Mouse (Mus musculus) ES-CJ7 (cell line): ENCODE data around the gene Scd2.
"Not testable (repeated sequence)": the region's sequence is repeated elsewhere in the genome, so short reads cannot be mapped to it uniquely, and the experiment has no call there.

Experiments used
- DNase-seq: peaks from one replicate; pipeline ENCODE4 v3.0.0; 2011; ENCODE audit warnings: low read depth, low spot score

The Scd2 gene

GRCm38 (mm10) chr19:44273711-44274110 lies 19.8 kb upstream of the Scd2 start:
- no peak for DNase-seq

- no peak for DNase-seq
These were observed 19.0 kb upstream of the Scd2 start for GRCm38 (mm10) chr19:44274452-44274851.

- DNase-seq, result no peak
These were observed 18.1 kb upstream of the Scd2 start for GRCm38 (mm10) chr19:44275418-44275817.

GRCm38 (mm10) chr19:44276861-44277260 lies 16.6 kb upstream of the Scd2 start:
- DNase-seq, result no peak

GRCm38 (mm10) chr19:44277931-44278330 lies 15.5 kb upstream of the Scd2 start:
- no peak for DNase-seq

- DNase-seq, result peak; percentile 97
These were observed 12.7 kb upstream of the Scd2 start for GRCm38 (mm10) chr19:44280755-44281154.

GRCm38 (mm10) chr19:44281825-44282447 lies 11.5 kb upstream of the Scd2 start:
- DNase-seq, result not testable (repeated sequence)

- DNase-seq, result peak; percentile 95
These were observed 10.8 kb upstream of the Scd2 start for GRCm38 (mm10) chr19:44282534-44283156.

- no peak for DNase-seq
These were observed 10.1 kb upstream of the Scd2 start for GRCm38 (mm10) chr19:44283157-44284024.

GRCm38 (mm10) chr19:44284025-44284695 lies 9.3 kb upstream of the Scd2 start:
- peak; percentile 99 for DNase-seq

GRCm38 (mm10) chr19:44284723-44285122 lies 8.8 kb upstream of the Scd2 start:
- peak; percentile 73 for DNase-seq

- no peak for DNase-seq
These were observed 7.9 kb upstream of the Scd2 start for GRCm38 (mm10) chr19:44285554-44285953.

GRCm38 (mm10) chr19:44286109-44286508 lies 7.4 kb upstream of the Scd2 start:
- DNase-seq, result no peak

GRCm38 (mm10) chr19:44287415-44288110 lies 5.9 kb upstream of the Scd2 start:
- no peak for DNase-seq

- DNase-seq, result no peak
These were observed 1.4 kb upstream of the Scd2 start for GRCm38 (mm10) chr19:44292083-44292482.

GRCm38 (mm10) chr19:44292483-44292882 lies 991 bp upstream of the Scd2 start:
- no peak for DNase-seq

GRCm38 (mm10) chr19:44293769-44294551 lies 486 bp downstream of the Scd2 start:
- peak; percentile 99 for DNase-seq

- DNase-seq, result peak; percentile 94
These were observed 1.1 kb downstream of the Scd2 start for GRCm38 (mm10) chr19:44294588-44295041.

GRCm38 (mm10) chr19:44295251-44295650 lies 1.8 kb downstream of the Scd2 start:
- no peak for DNase-seq

- DNase-seq, result peak; percentile 82
These were observed 2.3 kb downstream of the Scd2 start for GRCm38 (mm10) chr19:44295741-44296140.
